Mouse (Mus musculus) brown adipose tissue, adult 24 weeks (tissue): ENCODE measurements around the gene Tert. TPM values are rescaled to one million over a fixed set of nuclear protein-coding genes. Genes with fewer than 3 reads are reported as not detected.

Source experiments
- H3K27ac ChIP-seq: fragments of 200-500 bp; replicated peaks from 2 replicates; pipeline ENCODE4 v1.5.1; 2012; ENCODE audit warnings: low read depth, mild to moderate bottlenecking, low read length
- H3K4me1 ChIP-seq: fragments of 200-500 bp; 2 replicates; pipeline ENCODE4 v1.6.1; 2012; ENCODE audit warnings: low read length, mixed read lengths; ENCODE audit not compliant: control insufficient read depth, insufficient read depth, insufficient read length
- H3K4me3 ChIP-seq: fragments of 200-500 bp; 2 replicates; pipeline ENCODE4 v1.5.1; 2012; ENCODE audit warnings: low read depth, mild to moderate bottlenecking, low read length, moderate library complexity; ENCODE audit not compliant: insufficient read depth
- polyA plus RNA-seq: library from polyadenylated mRNA; stranded (reverse); fragments of >200 nt; gene quantifications from 2 replicates; pipeline ENCODE4 v1.2.4, GENCODE M21; 2012; ENCODE audit not compliant: missing spikeins, insufficient read depth, insufficient read length

Tert gene
- polyA plus RNA-seq, 1 experiment = not detected

DNA sequence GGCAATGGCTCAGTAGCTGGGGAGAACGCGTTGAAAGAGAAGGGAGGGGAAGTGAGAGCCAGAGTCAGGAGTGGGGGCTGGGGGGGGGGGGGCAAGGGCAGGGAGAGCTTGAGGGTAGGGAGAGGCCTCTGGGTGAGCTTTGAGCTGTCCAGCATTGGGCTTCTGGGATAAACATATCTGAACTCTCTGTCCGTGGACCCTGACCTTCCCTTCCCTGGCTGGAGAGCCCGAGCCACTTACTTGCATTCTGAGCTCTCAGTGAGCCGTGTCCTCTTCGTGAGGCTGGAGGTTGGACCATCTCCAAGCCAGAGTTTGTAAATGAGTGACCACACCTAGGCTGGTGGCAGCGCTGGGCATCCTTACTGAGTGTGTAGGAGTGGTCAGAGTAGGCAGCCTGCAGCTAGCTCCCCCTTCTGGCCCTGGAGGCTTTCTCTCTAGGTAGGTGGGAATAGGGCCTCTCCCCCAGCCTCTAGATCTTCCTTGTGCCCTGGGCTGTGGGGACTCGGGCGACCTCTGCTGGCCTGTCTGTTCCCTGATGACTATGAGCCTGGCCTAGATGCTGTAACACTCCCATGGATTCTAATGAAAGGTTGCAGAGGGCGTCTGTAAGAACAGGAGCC lies 65.6 kb downstream of the Tert start:
- Histone ChIP-seq H3K27ac (no peak overlapping the region), H3K4me3 (no peak overlapping the region), H3K4me1 (no peaks in the 10 kb centered on the region)

DNA sequence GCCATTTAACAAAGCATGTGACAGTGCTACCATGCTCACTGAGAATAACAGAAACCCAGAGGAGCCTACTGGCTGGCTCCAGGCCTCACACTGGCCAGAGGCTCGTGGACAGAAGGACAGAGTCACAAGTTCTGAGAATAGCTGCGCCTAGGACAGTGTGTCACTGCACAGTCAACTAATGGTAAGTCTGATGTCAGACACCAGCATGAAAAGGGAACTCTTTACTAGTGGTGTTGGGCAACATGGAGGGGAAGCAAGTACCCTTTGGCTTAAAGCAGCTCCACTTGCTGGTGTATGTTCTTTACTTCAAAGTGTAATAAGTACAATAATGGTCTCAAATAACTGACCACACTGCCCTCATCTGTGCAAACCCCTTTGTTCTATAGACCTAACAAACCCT lies 66.6 kb downstream of the Tert start:
- no peak overlapping the region for H3K27ac ChIP-seq
- H3K4me1 ChIP-seq = no peaks in the 10 kb centered on the region
- H3K4me3 ChIP-seq = no peak overlapping the region

DNA sequence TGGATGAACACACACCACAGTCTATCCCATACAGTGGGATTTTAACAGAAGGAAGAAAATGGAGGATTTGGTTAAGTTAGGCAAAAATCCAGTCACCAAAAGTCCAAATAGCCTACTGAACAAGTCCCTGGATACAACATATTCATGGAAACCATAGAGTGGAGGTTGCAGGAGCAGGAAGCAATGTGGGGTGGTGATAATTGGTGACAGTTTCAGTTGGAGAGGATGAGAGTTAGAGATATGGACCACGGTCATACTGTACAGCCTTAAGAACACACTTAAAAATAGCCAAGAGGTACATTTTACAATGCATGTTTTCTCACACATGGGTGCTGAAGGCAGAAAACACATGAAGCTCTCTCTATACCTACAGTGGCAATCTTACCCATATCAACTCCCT lies 68.3 kb downstream of the Tert start:
- Histone ChIP-seq H3K27ac (no peak overlapping the region), H3K4me3 (no peak overlapping the region), H3K4me1 (no peaks in the 10 kb centered on the region)

DNA sequence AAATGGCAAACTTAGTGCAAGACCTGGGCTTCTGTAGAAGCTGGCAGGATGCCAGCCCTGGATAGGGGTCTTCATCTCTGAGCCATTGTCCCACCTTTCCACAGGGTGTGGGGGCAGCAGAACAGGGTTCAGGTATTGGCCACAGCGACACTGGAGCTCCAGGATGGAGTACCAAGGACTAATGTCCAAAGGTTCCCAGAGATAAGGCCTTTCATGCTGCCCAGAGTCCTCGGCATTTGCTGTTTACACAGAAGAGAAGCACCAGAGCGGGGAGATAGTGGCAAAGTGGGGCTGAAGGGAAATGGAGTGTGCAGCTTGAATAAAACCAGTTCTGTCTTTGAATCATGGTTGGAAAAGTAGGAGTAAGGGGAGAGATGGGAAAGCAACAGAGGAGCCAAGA lies 69.8 kb downstream of the Tert start:
- Histone ChIP-seq H3K27ac (no peak overlapping the region), H3K4me3 (no peak overlapping the region)

More for the DNA sequence above, 69.8 kb downstream of the Tert start:
- H3K4me1 ChIP-seq = 0 out of 2 replicates have a peak, but pooled peaks cover 2% of the 10 kb centered on the region

Other genes starting within 250 kb of the Tert start
- 2.5 and 3.0 TPM in 2 replicates for gene Lpcat1, start 159.7 kb upstream of the Tert start, polyA plus RNA-seq
- gene Slc6a3, start 90.2 kb upstream of the Tert start, polyA plus RNA-seq = not detected in 2 replicates
- 79.5 and 95.2 TPM in 2 replicates for gene Clptm1l, start 22.9 kb upstream of the Tert start, polyA plus RNA-seq
- gene Slc6a18, start 51.1 kb downstream of the Tert start, polyA plus RNA-seq = not detected in 2 replicates
- 2.1 and 2.7 TPM in 2 replicates for gene Slc6a19, start 78.0 kb downstream of the Tert start, polyA plus RNA-seq
- 17.7 and 29.3 TPM in 2 replicates for gene Slc12a7, start 106.2 kb downstream of the Tert start, polyA plus RNA-seq
- gene Nkd2, start 220.7 kb downstream of the Tert start, polyA plus RNA-seq = 0.44 and 0.54 TPM in 2 replicates